In the genomic region with DNA sequence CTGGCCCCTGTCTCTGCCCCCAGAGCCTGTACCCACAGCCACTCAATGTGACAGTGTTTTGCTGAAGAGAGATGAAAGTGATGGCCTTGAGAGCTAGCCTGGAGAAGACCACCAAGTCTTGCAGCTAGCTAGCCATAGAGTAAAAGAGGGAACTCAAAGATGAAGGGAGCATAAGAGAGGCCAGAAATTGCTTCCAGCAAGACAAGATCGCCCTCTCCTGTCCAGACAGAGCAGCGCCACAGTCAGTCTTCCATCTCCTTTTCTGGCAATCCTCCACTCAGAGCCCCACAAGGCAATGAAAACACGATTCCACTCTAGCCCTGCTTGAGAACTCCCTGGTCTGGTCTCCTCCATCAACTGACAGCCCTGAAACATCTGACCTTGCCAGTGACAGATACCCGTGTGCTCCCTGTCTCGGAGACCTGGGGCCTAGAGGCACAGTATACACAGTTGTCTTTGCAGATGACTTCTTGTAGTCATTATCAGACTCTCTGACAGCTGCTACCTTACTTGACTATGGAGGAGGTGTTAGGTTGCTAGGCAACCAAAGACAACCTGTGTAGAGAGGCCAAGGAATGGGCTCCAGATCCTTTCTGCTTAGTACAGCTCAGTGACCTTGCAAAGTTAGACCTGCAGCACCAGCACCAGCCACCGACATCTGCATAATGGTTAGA, we compare ENCODE assay signal across 8 mouse cellular contexts. TPM values are rescaled to one million over a fixed set of nuclear protein-coding genes. Genes with fewer than 3 reads are reported as not detected.
DNase-seq lines count a peak whose midpoint lies in the region; ATAC-seq and TF ChIP-seq lines count a peak whose summit lies in the region.

No protein-coding gene starts in this region.

- H3K4me1 ChIP-seq in liver, adult 2 months (ENCODE audit: control insufficient read depth, insufficient read depth, low read length), result no peaks in the 10 kb centered on the region
- no peaks in the 10 kb centered on the region for H3K4me1 ChIP-seq in liver, embryonic 11.5 days (replicated peaks; ENCODE audit: control insufficient read depth, insufficient read depth, low read length)
- no peaks in the 10 kb centered on the region for H3K4me1 ChIP-seq in heart, embryonic 15.5 days (replicated peaks)
- no peaks in the 10 kb centered on the region for H3K4me1 ChIP-seq in midbrain, embryonic 11.5 days (ENCODE audit: control insufficient read depth, insufficient read depth, low read length)
- H3K4me1 ChIP-seq in stomach, embryonic 14.5 days (ENCODE audit: control insufficient read depth, insufficient read depth, low read length), result no peaks in the 10 kb centered on the region
- no peaks in the 10 kb centered on the region for H3K4me1 ChIP-seq in intestine, embryonic 16.5 days (ENCODE audit: control insufficient read depth, insufficient read depth, low read length)

- H3K9me3 ChIP-seq in liver, embryonic 11.5 days (ENCODE audit: control insufficient read depth, low read length), result no peaks in the 10 kb centered on the region
- H3K9me3 ChIP-seq in heart, embryonic 15.5 days (replicated peaks), result no peaks in the 10 kb centered on the region
- H3K9me3 ChIP-seq in midbrain, embryonic 11.5 days (ENCODE audit: control insufficient read depth, low read length), result no peaks in the 10 kb centered on the region
- no peaks in the 10 kb centered on the region for H3K9me3 ChIP-seq in stomach, embryonic 14.5 days (ENCODE audit: control insufficient read depth, low read depth, low read length)
- H3K9me3 ChIP-seq in intestine, embryonic 16.5 days (ENCODE audit: control insufficient read depth, low read length), result no peaks in the 10 kb centered on the region

- ATAC-seq in liver, embryonic 11.5 days (replicated peaks; ENCODE audit: low FRiP score), result no peak
- ATAC-seq in heart, embryonic 15.5 days (replicated peaks; ENCODE audit: insufficient number of reproducible peaks, insufficient read depth, low FRiP score, low read depth), result 0 out of 2 replicates have a peak, but pooled peaks have one; percentile 8
- peak; percentile 43 for ATAC-seq in midbrain, embryonic 11.5 days (ENCODE audit: low FRiP score)
- 0 out of 2 replicates have a peak, but pooled peaks have one; percentile 50 for ATAC-seq in stomach, embryonic 14.5 days (ENCODE audit: insufficient number of reproducible peaks, insufficient read depth, low FRiP score, low read depth)
- no peak for ATAC-seq in intestine, embryonic 16.5 days

- peak; percentile 48; the same call in 1 of the 2 replicates for TF ChIP-seq CTCF in liver, adult 2 months (IDR thresholded peaks at IDR 0.05; ENCODE audit: low read depth, low read length)

- H3K27ac ChIP-seq in liver, adult 2 months (replicated peaks; ENCODE audit: insufficient read depth, low read depth, low read length), result no peak overlapping the region
- no peak overlapping the region for H3K27ac ChIP-seq in liver, embryonic 11.5 days (ENCODE audit: low read depth, low read length)
- H3K27ac ChIP-seq in heart, embryonic 15.5 days, result no peak overlapping the region
- H3K27ac ChIP-seq in midbrain, embryonic 11.5 days (ENCODE audit: low read depth, low read length), result no peak overlapping the region
- H3K27ac ChIP-seq in stomach, embryonic 14.5 days (ENCODE audit: low read length), result no peak overlapping the region
- no peak overlapping the region for H3K27ac ChIP-seq in intestine, embryonic 16.5 days (ENCODE audit: low read length)

- H3K27me3 ChIP-seq in liver, adult 2 months (ENCODE audit: control insufficient read depth, insufficient read depth, low read length), result no peaks in the 10 kb centered on the region
- peaks cover 2% of the 10 kb centered on the region; the same call in 1 of the 2 replicates for H3K27me3 ChIP-seq in liver, embryonic 11.5 days (replicated peaks; ENCODE audit: control insufficient read depth, insufficient read depth, low read length)
- peaks cover 14% of the 10 kb centered on the region for H3K27me3 ChIP-seq in heart, embryonic 15.5 days
- no peaks in the 10 kb centered on the region for H3K27me3 ChIP-seq in midbrain, embryonic 11.5 days (ENCODE audit: control insufficient read depth, insufficient read depth, low read length)
- no peaks in the 10 kb centered on the region for H3K27me3 ChIP-seq in stomach, embryonic 14.5 days (ENCODE audit: control insufficient read depth, insufficient read depth, low read length)
- no peaks in the 10 kb centered on the region for H3K27me3 ChIP-seq in intestine, embryonic 16.5 days (replicated peaks; ENCODE audit: control insufficient read depth, insufficient read depth, low read length)

- WGBS in liver, adult 2 months, result 50% methylated on average over 6 of the region's 6 CpGs
- 43% methylated on average over 6 of the region's 6 CpGs for WGBS in liver, embryonic 11.5 days
- 30% methylated on average over 6 of the region's 6 CpGs for WGBS in heart, embryonic 15.5 days
- WGBS in midbrain, embryonic 11.5 days, result 55% methylated on average over 6 of the region's 6 CpGs
- 40% methylated on average over 6 of the region's 6 CpGs for WGBS in stomach, embryonic 14.5 days
- 38% methylated on average over 6 of the region's 6 CpGs for WGBS in intestine, embryonic 16.5 days

- no peak overlapping the region for H3K4me2 ChIP-seq in liver, embryonic 11.5 days
- no peak overlapping the region for H3K4me2 ChIP-seq in heart, embryonic 15.5 days
- no peak overlapping the region for H3K4me2 ChIP-seq in midbrain, embryonic 11.5 days
- no peak overlapping the region for H3K4me2 ChIP-seq in stomach, embryonic 14.5 days (replicated peaks; ENCODE audit: low read depth, low read length)
- H3K4me2 ChIP-seq in intestine, embryonic 16.5 days (ENCODE audit: low read depth, low read length), result no peak overlapping the region

- DNase-seq in liver, adult 2 months (ENCODE audit: extremely low read depth, low read depth, low spot score), result no peak
- DNase-seq in liver, embryonic 11.5 days (ENCODE audit: low spot score), result no peak
- peak; percentile 79 for DNase-seq in cerebellum, adult 9-11 months
- DNase-seq in layer of hippocampus, adult 9-11 months, result peak; percentile 66
- DNase-seq in midbrain, embryonic 11.5 days (ENCODE audit: low spot score, missing footprints), result no peak

- H3K79me2 ChIP-seq in liver, adult 2 months (ENCODE audit: control insufficient read depth, insufficient read depth, low read length), result no peaks in the 10 kb centered on the region

- no peak for TF ChIP-seq POLR2A in liver, adult 2 months (IDR thresholded peaks at IDR 0.05; ENCODE audit: extremely low read depth, insufficient read depth, low read length)

- no peak overlapping the region for H3K4me3 ChIP-seq in liver, adult 2 months (ENCODE audit: insufficient read depth, low read depth, low read length)
- no peak overlapping the region for H3K4me3 ChIP-seq in liver, embryonic 11.5 days (ENCODE audit: low read depth, low read length)
- H3K4me3 ChIP-seq in heart, embryonic 15.5 days, result no peak overlapping the region
- no peak overlapping the region for H3K4me3 ChIP-seq in midbrain, embryonic 11.5 days (ENCODE audit: low read depth, low read length)
- no peak overlapping the region for H3K4me3 ChIP-seq in stomach, embryonic 14.5 days (ENCODE audit: low read depth, low read length)
- H3K4me3 ChIP-seq in intestine, embryonic 16.5 days (ENCODE audit: low read length), result no peak overlapping the region

- no peak overlapping the region for H3K9ac ChIP-seq in liver, adult 2 months (ENCODE audit: low read depth, low read length)
- H3K9ac ChIP-seq in liver, embryonic 11.5 days (ENCODE audit: low read depth, low read length), result no peak overlapping the region
- H3K9ac ChIP-seq in heart, embryonic 15.5 days, result no peak overlapping the region
- no peak overlapping the region for H3K9ac ChIP-seq in midbrain, embryonic 11.5 days (ENCODE audit: low read length)
- no peak overlapping the region for H3K9ac ChIP-seq in stomach, embryonic 14.5 days (replicated peaks; ENCODE audit: low read depth, low read length)
- no peak overlapping the region for H3K9ac ChIP-seq in intestine, embryonic 16.5 days (ENCODE audit: low read depth, low read length)

- no peaks in the 10 kb centered on the region for H3K36me3 ChIP-seq in liver, adult 2 months (ENCODE audit: control insufficient read depth, insufficient read depth, low read length)
- H3K36me3 ChIP-seq in liver, embryonic 11.5 days (ENCODE audit: control insufficient read depth, insufficient read depth, low read length), result no peaks in the 10 kb centered on the region
- H3K36me3 ChIP-seq in heart, embryonic 15.5 days, result no peaks in the 10 kb centered on the region
- H3K36me3 ChIP-seq in midbrain, embryonic 11.5 days (ENCODE audit: control insufficient read depth, insufficient read depth, low read length), result no peaks in the 10 kb centered on the region
- H3K36me3 ChIP-seq in stomach, embryonic 14.5 days (ENCODE audit: control insufficient read depth, insufficient read depth, low read length), result no peaks in the 10 kb centered on the region
- no peaks in the 10 kb centered on the region for H3K36me3 ChIP-seq in intestine, embryonic 16.5 days (ENCODE audit: control insufficient read depth, insufficient read depth, low read length)

RNA-seq across cellular contexts. Expression of gene Kcna10, which starts 5.5 kb away (rescaled TPM):
- not detected in 2 replicates for total RNA-seq in liver, adult 2 months (2014; rRNA removed)
- polyA plus RNA-seq in liver, adult 2 months (2012; rRNA removed), result not detected in 2 replicates
- polyA plus RNA-seq in liver, embryonic 11.5 days (2014; fragmentation: Nextera tagmentation; extraction: Ambion mirVana), result not detected in 2 replicates
- not detected in 2 replicates for polyA plus RNA-seq in heart, embryonic 15.5 days (2015; fragmentation: Nextera tagmentation; extraction: Ambion mirVana)
- polyA plus RNA-seq in midbrain, embryonic 11.5 days (2014; fragmentation: Nextera tagmentation; extraction: Ambion mirVana), result not detected in 2 replicates
- not detected in 2 replicates for polyA plus RNA-seq in stomach, embryonic 14.5 days (2014; fragmentation: Nextera tagmentation; extraction: Ambion mirVana)
- polyA plus RNA-seq in intestine, embryonic 16.5 days (2015; fragmentation: Nextera tagmentation; extraction: Ambion mirVana), result not detected in 2 replicates

RNA-seq across cellular contexts. Expression of gene Cym, which starts 33.2 kb away (rescaled TPM):
- total RNA-seq in liver, adult 2 months (2014; rRNA removed), result 0.09 and 0.13 TPM in 2 replicates
- polyA plus RNA-seq in liver, adult 2 months (2012; rRNA removed), result 0.14 TPM in 1 of 2 replicates, not detected in the other
- polyA plus RNA-seq in liver, embryonic 11.5 days (2014; fragmentation: Nextera tagmentation; extraction: Ambion mirVana), result 0.14 and 0.27 TPM in 2 replicates
- 5.2 and 6.3 TPM in 2 replicates for polyA plus RNA-seq in heart, embryonic 15.5 days (2015; fragmentation: Nextera tagmentation; extraction: Ambion mirVana)
- not detected in 2 replicates for polyA plus RNA-seq in midbrain, embryonic 11.5 days (2014; fragmentation: Nextera tagmentation; extraction: Ambion mirVana)
- polyA plus RNA-seq in stomach, embryonic 14.5 days (2014; fragmentation: Nextera tagmentation; extraction: Ambion mirVana), result 2,615 and 2,827 TPM in 2 replicates
- polyA plus RNA-seq in intestine, embryonic 16.5 days (2015; fragmentation: Nextera tagmentation; extraction: Ambion mirVana), result 7.6 and 10.5 TPM in 2 replicates

RNA-seq across cellular contexts. Expression of gene A630076J17Rik, which starts 42.1 kb away (rescaled TPM):
- not detected in 2 replicates for total RNA-seq in liver, adult 2 months (2014; rRNA removed)
- not detected in 2 replicates for polyA plus RNA-seq in liver, adult 2 months (2012; rRNA removed)
- polyA plus RNA-seq in liver, embryonic 11.5 days (2014; fragmentation: Nextera tagmentation; extraction: Ambion mirVana), result not detected in 2 replicates
- polyA plus RNA-seq in heart, embryonic 15.5 days (2015; fragmentation: Nextera tagmentation; extraction: Ambion mirVana), result 0.20 TPM in 2 replicates
- polyA plus RNA-seq in midbrain, embryonic 11.5 days (2014; fragmentation: Nextera tagmentation; extraction: Ambion mirVana), result not detected in 2 replicates
- 1.2 and 1.3 TPM in 2 replicates for polyA plus RNA-seq in stomach, embryonic 14.5 days (2014; fragmentation: Nextera tagmentation; extraction: Ambion mirVana)
- not detected in 2 replicates for polyA plus RNA-seq in intestine, embryonic 16.5 days (2015; fragmentation: Nextera tagmentation; extraction: Ambion mirVana)

RNA-seq across cellular contexts. Expression of gene Prok1, which starts 51.1 kb away (rescaled TPM):
- total RNA-seq in liver, adult 2 months (2014; rRNA removed), result 1.0 and 1.2 TPM in 2 replicates
- polyA plus RNA-seq in liver, adult 2 months (2012; rRNA removed), result 4.9 and 5.6 TPM in 2 replicates
- polyA plus RNA-seq in liver, embryonic 11.5 days (2014; fragmentation: Nextera tagmentation; extraction: Ambion mirVana), result not detected in 2 replicates
- polyA plus RNA-seq in heart, embryonic 15.5 days (2015; fragmentation: Nextera tagmentation; extraction: Ambion mirVana), result not detected in 2 replicates
- polyA plus RNA-seq in midbrain, embryonic 11.5 days (2014; fragmentation: Nextera tagmentation; extraction: Ambion mirVana), result 0.07 TPM in 1 of 2 replicates, not detected in the other
- not detected in 2 replicates for polyA plus RNA-seq in stomach, embryonic 14.5 days (2014; fragmentation: Nextera tagmentation; extraction: Ambion mirVana)
- 0.04 and 0.13 TPM in 2 replicates for polyA plus RNA-seq in intestine, embryonic 16.5 days (2015; fragmentation: Nextera tagmentation; extraction: Ambion mirVana)

Comparison
In these comparisons a context has a peak if more than half of its experiments do, and no peak if none do; other contexts are left out.
1. DNase-seq: peak in cerebellum, adult 9-11 months (single experiment) and layer of hippocampus, adult 9-11 months (single experiment); none in liver, adult 2 months (single experiment), liver, embryonic 11.5 days (single experiment) and midbrain, embryonic 11.5 days (single experiment).
2. ATAC-seq: peak in heart, embryonic 15.5 days (single experiment), midbrain, embryonic 11.5 days (single experiment) and stomach, embryonic 14.5 days (single experiment); none in liver, embryonic 11.5 days (single experiment) and intestine, embryonic 16.5 days (single experiment).
3. RNA of gene Cym, which starts 33.2 kb away (polyA plus RNA-seq): 2,615 to 2,827 TPM in stomach, embryonic 14.5 days; 7.6 to 10.5 TPM in intestine, embryonic 16.5 days, 5.2 to 6.3 TPM in heart, embryonic 15.5 days, 0.14 to 0.27 TPM in liver, embryonic 11.5 days, 0.14 TPM in liver, adult 2 months and not detected in midbrain, embryonic 11.5 days; every median in the first group is over 100 times any median in the second.